Mouse (Mus musculus) MEL (cell line): ENCODE results near the gene 4930539E08Rik. TPM values are rescaled to one million over a fixed set of nuclear protein-coding genes. Genes with fewer than 3 reads are reported as not detected.

ENCODE experiments used
- DNase-seq: peaks from one replicate; pipeline ENCODE4 v3.0.0; 2011; ENCODE audit warnings: low read depth, low spot score
- H3K27ac ChIP-seq: 2 replicates; pipeline ENCODE4 v1.5.1; 2012; ENCODE audit warnings: low read depth, mild to moderate bottlenecking, control low read depth, low read length, moderate library complexity; ENCODE audit not compliant: control insufficient read depth
- H3K27me3 ChIP-seq, 2 experiments: fragments of 150-350 bp in 1 of 2; sonication (generic) in 1 of 2; 2 replicates each; pipeline ENCODE4 v1.6.1; 2012; ENCODE audit warnings: low read length in 2 of 2, mild to moderate bottlenecking in 2 of 2, improper control_type of control experiment in 1 of 2, moderate library complexity in 1 of 2; ENCODE audit not compliant: insufficient read depth in 2 of 2, control insufficient read depth in 1 of 2
- H3K36me3 ChIP-seq, 2 experiments: 2 replicates each; pipeline ENCODE4 v1.6.1; 2012 to 2014; ENCODE audit warnings: low read length in 2 of 2, improper control_type of control experiment in 1 of 2, inconsistent platforms in 1 of 2, mild to moderate bottlenecking in 1 of 2; ENCODE audit not compliant: insufficient read depth in 2 of 2, control insufficient read depth in 1 of 2
- H3K4me1 ChIP-seq, 2 experiments: fragments of 150-350 bp in 1 of 2; sonication (generic) in 1 of 2; 2 replicates each; pipeline ENCODE4 v1.6.1; 2012; ENCODE audit warnings: low read length in 2 of 2, improper control_type of control experiment in 1 of 2, mild to moderate bottlenecking in 1 of 2; ENCODE audit not compliant: insufficient read depth in 2 of 2, control insufficient read depth in 1 of 2
- H3K4me3 ChIP-seq, 2 experiments: fragments of 150-350 bp in 1 of 2; sonication (generic) in 1 of 2; 2 replicates each; pipeline ENCODE4 v1.5.1; 2012; ENCODE audit warnings: low read depth in 2 of 2, low read length in 2 of 2, mild to moderate bottlenecking in 2 of 2, moderate library complexity in 2 of 2, control low read depth in 1 of 2, improper control_type of control experiment in 1 of 2; ENCODE audit not compliant: control insufficient read depth in 1 of 2, insufficient read depth in 1 of 2
- H3K79me2 ChIP-seq: 2 replicates; pipeline ENCODE4 v1.6.1; 2012; ENCODE audit warnings: mild to moderate bottlenecking, low read length, moderate library complexity; ENCODE audit not compliant: control insufficient read depth, poor library complexity, insufficient read depth
- H3K9ac ChIP-seq: 2 replicates; pipeline ENCODE4 v1.6.1; 2012; ENCODE audit warnings: low read depth, mild to moderate bottlenecking, control low read depth, low read length, moderate library complexity; ENCODE audit not compliant: control insufficient read depth, poor library complexity, severe bottlenecking
- H3K9me3 ChIP-seq: fragments of 150-350 bp; sonication (generic); replicated peaks from 2 replicates; pipeline ENCODE4 v1.6.1; 2012; ENCODE audit warnings: mild to moderate bottlenecking, low read length, improper control_type of control experiment, moderate library complexity; ENCODE audit not compliant: insufficient read depth
- CHD2 ChIP-seq: IDR thresholded peaks from 2 replicates; pipeline ENCODE4 v1.6.1; 2011; ENCODE audit warnings: low read length, improper control_type of control experiment
- CTCF ChIP-seq, 3 experiments: IDR thresholded peaks in 2 of 3; conservative IDR thresholded peaks in 1 of 3; 2 replicates each; pipeline ENCODE4 v1.5.1; 2011 to 2012; ENCODE audit warnings: low read length in 3 of 3, low read depth in 2 of 3, mild to moderate bottlenecking in 2 of 3, improper control_type of control experiment in 1 of 3, inconsistent platforms in 1 of 3, mixed read lengths in 1 of 3, moderate library complexity in 1 of 3; ENCODE audit not compliant: control insufficient read depth in 1 of 3, insufficient read depth in 1 of 3, poor library complexity in 1 of 3, severe bottlenecking in 1 of 3
- E2F4 ChIP-seq: IDR thresholded peaks from 2 replicates; pipeline ENCODE4 v1.6.1; 2011; ENCODE audit warnings: low read depth, low read length, improper control_type of control experiment, borderline replicate concordance
- ELF1 ChIP-seq: IDR thresholded peaks from 2 replicates; pipeline ENCODE4 v1.6.1; 2014; ENCODE audit warnings: low read depth, mild to moderate bottlenecking, inconsistent platforms, low read length, improper control_type of control experiment, moderate library complexity
- EP300 ChIP-seq, 2 experiments: IDR thresholded peaks; 2 replicates each; pipeline ENCODE4 v1.6.1; 2011; ENCODE audit warnings: improper control_type of control experiment in 2 of 2, low read length in 2 of 2, low read depth in 1 of 2, mild to moderate bottlenecking in 1 of 2
- ETS1 ChIP-seq: IDR thresholded peaks from 2 replicates; pipeline ENCODE4 v1.6.1; 2012; ENCODE audit warnings: low read depth, mild to moderate bottlenecking, inconsistent platforms, low read length, improper control_type of control experiment, moderate library complexity
- GABPA ChIP-seq: IDR thresholded peaks from 2 replicates; pipeline ENCODE4 v1.6.1; 2012; ENCODE audit warnings: low read depth, mild to moderate bottlenecking, inconsistent platforms, low read length, improper control_type of control experiment, moderate library complexity
- GATA1 ChIP-seq: IDR thresholded peaks from 2 replicates; pipeline ENCODE4 v1.6.1; 2011; ENCODE audit warnings: low read depth, low read length, improper control_type of control experiment
- HCFC1 ChIP-seq: IDR thresholded peaks from 2 replicates; pipeline ENCODE4 v1.6.1; 2012; ENCODE audit warnings: low read depth, mild to moderate bottlenecking, inconsistent platforms, low read length, improper control_type of control experiment, moderate library complexity
- MAX ChIP-seq: IDR thresholded peaks from 2 replicates; pipeline ENCODE4 v1.6.1; 2011; ENCODE audit warnings: low read length, improper control_type of control experiment
- MAZ ChIP-seq: IDR thresholded peaks from 2 replicates; pipeline ENCODE4 v1.6.1; 2012; ENCODE audit warnings: low read depth, mild to moderate bottlenecking, inconsistent platforms, low read length, improper control_type of control experiment
- MEF2A ChIP-seq: IDR thresholded peaks from 2 replicates; pipeline ENCODE4 v1.6.1; 2014; ENCODE audit warnings: low read depth, mild to moderate bottlenecking, inconsistent platforms, low read length, improper control_type of control experiment; ENCODE audit not compliant: poor library complexity, insufficient replicate concordance, severe bottlenecking; ENCODE audit errors: extremely low read depth
- MYB ChIP-seq: IDR thresholded peaks from 2 replicates; pipeline ENCODE4 v1.6.1; 2011; ENCODE audit warnings: mild to moderate bottlenecking, low read depth, low read length, improper control_type of control experiment
- MYC ChIP-seq: IDR thresholded peaks from 2 replicates; pipeline ENCODE4 v1.6.1; 2011; ENCODE audit warnings: low read depth, mild to moderate bottlenecking, low read length, improper control_type of control experiment, moderate library complexity
- NELFE ChIP-seq: IDR thresholded peaks from 2 replicates; pipeline ENCODE4 v1.6.1; 2011; ENCODE audit warnings: low read depth, low read length, improper control_type of control experiment
- NRF1 ChIP-seq: IDR thresholded peaks from 2 replicates; pipeline ENCODE4 v1.6.1; 2014; ENCODE audit warnings: low read depth, mild to moderate bottlenecking, inconsistent platforms, low read length, improper control_type of control experiment, moderate library complexity; ENCODE audit not compliant: poor library complexity, insufficient read depth, severe bottlenecking
- RAD21 ChIP-seq: IDR thresholded peaks from 2 replicates; pipeline ENCODE4 v1.6.1; 2011; ENCODE audit warnings: mild to moderate bottlenecking, low read depth, low read length, improper control_type of control experiment
- RCOR1 ChIP-seq: IDR thresholded peaks from 2 replicates; pipeline ENCODE4 v1.6.1; 2012; ENCODE audit warnings: low read depth, mild to moderate bottlenecking, inconsistent platforms, low read length, improper control_type of control experiment
- SIN3A ChIP-seq: IDR thresholded peaks from 2 replicates; pipeline ENCODE4 v1.6.1; 2012; ENCODE audit warnings: low read length, improper control_type of control experiment, inconsistent platforms
- TAL1 ChIP-seq: IDR thresholded peaks from 2 replicates; pipeline ENCODE4 v1.6.1; 2012; ENCODE audit warnings: mild to moderate bottlenecking, inconsistent platforms, low read length, moderate library complexity, mixed read lengths
- TCF12 ChIP-seq: IDR thresholded peaks from 2 replicates; pipeline ENCODE4 v1.6.1; 2014; ENCODE audit warnings: low read depth, mild to moderate bottlenecking, inconsistent platforms, low read length, improper control_type of control experiment, moderate library complexity
- UBTF ChIP-seq: IDR thresholded peaks from 2 replicates; pipeline ENCODE4 v1.6.1; 2012; ENCODE audit warnings: low read depth, mild to moderate bottlenecking, inconsistent platforms, low read length, improper control_type of control experiment, moderate library complexity, borderline replicate concordance; ENCODE audit not compliant: insufficient read depth
- ZC3H11A ChIP-seq: IDR thresholded peaks from 2 replicates; pipeline ENCODE4 v1.6.1; 2012; ENCODE audit warnings: low read depth, mild to moderate bottlenecking, inconsistent platforms, low read length, improper control_type of control experiment
- polyA plus RNA-seq, 2 experiments: library from polyadenylated mRNA; stranded (reverse) in 1 of 2; unstranded in 1 of 2; fragments of >175 nt in 1 of 2; fragments of >200 nt in 1 of 2; gene quantifications; 2 replicates each; pipeline versions ENCODE4 v1.2.1 to v1.2.4; 2012; ENCODE audit warnings: low replicate concordance in 2 of 2, low read depth in 1 of 2; ENCODE audit not compliant: insufficient read length in 2 of 2, insufficient read depth in 1 of 2, missing spikeins in 1 of 2
- total RNA-seq: library from RNA; depleted of rRNA; stranded (reverse); fragments of 300-350 nt; gene quantifications from 2 replicates; pipeline ENCODE4 v1.2.3, GENCODE M21; 2012

4930539E08Rik gene
- total and polyA plus RNA-seq, 3 experiments: 0.01 to 0.04 TPM; not detected in 1

DNA sequence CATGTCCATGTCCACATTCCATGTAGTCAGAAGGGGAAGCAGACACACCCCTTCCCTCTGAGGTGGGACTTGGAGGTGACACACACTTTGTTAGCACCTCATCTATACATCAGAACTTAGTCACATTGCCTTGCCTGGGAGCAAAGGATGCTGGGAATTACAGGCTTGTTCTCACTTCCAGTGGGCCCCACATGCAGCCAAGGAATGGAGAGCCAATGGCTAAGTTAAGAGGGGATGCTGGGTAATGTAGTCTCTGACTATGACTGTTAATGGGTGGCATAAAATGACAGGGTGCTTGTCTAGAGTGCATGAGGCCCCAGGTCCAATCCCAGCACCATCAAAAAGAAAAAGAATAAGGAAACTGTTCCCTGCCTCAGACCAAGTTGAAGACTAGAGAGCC, 48.2 kb downstream of the 4930539E08Rik start:
- peak; percentile 31 for DNase-seq

GRCm38 (mm10) chr17:28864464-28864863, 50.7 kb downstream of the 4930539E08Rik start:
- no peak overlapping the region for H3K4me3 ChIP-seq
- no peak overlapping the region for H3K9ac ChIP-seq
- no peak for TF ChIP-seq TAL1
- no peak for TF ChIP-seq MYB
- no peak for TF ChIP-seq RCOR1
- TF ChIP-seq SIN3A: no peak
- TF ChIP-seq ZC3H11A: no peak
- TF ChIP-seq TCF12: no peak
- TF ChIP-seq MAX: no peak
- TF ChIP-seq NRF1: no peak
- TF ChIP-seq EP300 (IDR thresholded peaks at IDR 0.05; ENCODE audit: low read depth in 1 of 2, low read length in 2 of 2): no peak
- no peak for TF ChIP-seq CHD2
- no peak for TF ChIP-seq MAZ
- no peak for TF ChIP-seq RAD21
- no peak for TF ChIP-seq UBTF
- no peaks in the 10 kb centered on the region for H3K79me2 ChIP-seq
- H3K27ac ChIP-seq: no peak overlapping the region
- no peaks in the 10 kb centered on the region for H3K36me3 ChIP-seq
- no peak for DNase-seq
- peaks cover 0 to 4% of the 10 kb centered on the region in 2 experiments; a peak in 1 of 4 replicates for H3K27me3 ChIP-seq
- H3K4me1 ChIP-seq: peaks cover 0 to 2% of the 10 kb centered on the region in 2 experiments; a peak in 1 of 4 replicates
- H3K9me3 ChIP-seq: no peaks in the 10 kb centered on the region

More for the DNA sequence above, 48.2 kb downstream of the 4930539E08Rik start:
- H3K4me1 ChIP-seq: peaks cover 0 to 2% of the 10 kb centered on the region in 2 experiments; a peak in 1 of 4 replicates
- no peak overlapping the region for H3K27ac ChIP-seq
- no peak overlapping the region for H3K4me3 ChIP-seq
- no peaks in the 10 kb centered on the region for H3K79me2 ChIP-seq
- no peaks in the 10 kb centered on the region for H3K36me3 ChIP-seq
- TF ChIP-seq HCFC1 (peak; percentile 68), CTCF (IDR thresholded peaks at IDR 0.05 in 2 of 3, conservative IDR thresholded peaks at IDR 0.05 in 1 of 3; ENCODE audit: control insufficient read depth in 1 of 3, insufficient read depth in 1 of 3, low read depth in 2 of 3, low read length in 3 of 3, poor library complexity in 1 of 3, severe bottlenecking in 1 of 3) (no peak)
- H3K27me3 ChIP-seq: peaks cover 0 to 8% of the 10 kb centered on the region in 2 experiments; a peak in 2 of 4 replicates
- no peak overlapping the region for H3K9ac ChIP-seq
- H3K9me3 ChIP-seq: no peaks in the 10 kb centered on the region

GRCm38 (mm10) chr17:28863926-28864325, 51.2 kb downstream of the 4930539E08Rik start:
- peaks cover 0 to 2% of the 10 kb centered on the region in 2 experiments; a peak in 1 of 4 replicates for H3K4me1 ChIP-seq
- H3K9me3 ChIP-seq: no peaks in the 10 kb centered on the region
- no peak overlapping the region for H3K9ac ChIP-seq
- no peaks in the 10 kb centered on the region for H3K36me3 ChIP-seq
- H3K27me3 ChIP-seq: peaks cover 0 to 4% of the 10 kb centered on the region in 2 experiments; a peak in 1 of 4 replicates
- H3K27ac ChIP-seq: no peak overlapping the region
- H3K4me3 ChIP-seq: no peak overlapping the region
- DNase-seq: no peak
- H3K79me2 ChIP-seq: no peaks in the 10 kb centered on the region
- TF ChIP-seq MYC: no peak
- no peak for TF ChIP-seq CTCF (IDR thresholded peaks at IDR 0.05 in 2 of 3, conservative IDR thresholded peaks at IDR 0.05 in 1 of 3; ENCODE audit: control insufficient read depth in 1 of 3, insufficient read depth in 1 of 3, low read depth in 2 of 3, low read length in 3 of 3, poor library complexity in 1 of 3, severe bottlenecking in 1 of 3)
- TF ChIP-seq ELF1: no peak
- no peak for TF ChIP-seq E2F4
- TF ChIP-seq MEF2A: no peak
- TF ChIP-seq NELFE: no peak
- no peak for TF ChIP-seq GABPA
- TF ChIP-seq GATA1: no peak
- no peak for TF ChIP-seq ETS1
- TF ChIP-seq MAZ: no peak
- TF ChIP-seq CHD2: no peak
- TF ChIP-seq MAX: no peak
